Mouse (Mus musculus): ENCODE measurements around the gene Rtkn2. TPM values are rescaled to one million over a fixed set of nuclear protein-coding genes. Genes with fewer than 3 reads are reported as not detected.

The Rtkn2 gene
- total RNA-seq, 4 experiments from 2014 or later, result 6.4 to 6.9 (median 6.5) TPM

- DNase-seq (ENCODE audit: low spot score in 2 of 2), result no peak
These were observed 60.4 kb downstream of the Rtkn2 start for GRCm38 (mm10) chr10:68039641-68040205.

DNA sequence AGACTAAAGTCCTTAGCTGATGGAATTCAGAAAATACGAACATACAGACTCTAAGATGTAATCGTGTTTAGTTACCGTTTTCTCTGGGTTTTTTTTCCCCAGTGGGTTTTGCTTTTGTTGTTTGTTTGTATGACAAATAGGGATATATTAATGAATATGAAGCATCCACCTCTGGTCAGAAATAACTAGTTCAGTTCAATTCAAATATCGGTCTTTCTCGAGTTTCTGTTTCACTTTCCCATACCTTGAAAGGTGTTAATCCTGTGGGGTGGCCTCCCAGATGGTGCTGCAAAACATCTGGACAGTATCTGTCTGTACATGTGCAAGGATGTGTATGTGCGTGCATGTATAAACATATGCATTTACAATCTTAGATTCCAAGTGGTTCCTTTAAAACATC lies 61.0 kb downstream of the Rtkn2 start:
- no peak for DNase-seq (ENCODE audit: low spot score in 2 of 2)

DNA sequence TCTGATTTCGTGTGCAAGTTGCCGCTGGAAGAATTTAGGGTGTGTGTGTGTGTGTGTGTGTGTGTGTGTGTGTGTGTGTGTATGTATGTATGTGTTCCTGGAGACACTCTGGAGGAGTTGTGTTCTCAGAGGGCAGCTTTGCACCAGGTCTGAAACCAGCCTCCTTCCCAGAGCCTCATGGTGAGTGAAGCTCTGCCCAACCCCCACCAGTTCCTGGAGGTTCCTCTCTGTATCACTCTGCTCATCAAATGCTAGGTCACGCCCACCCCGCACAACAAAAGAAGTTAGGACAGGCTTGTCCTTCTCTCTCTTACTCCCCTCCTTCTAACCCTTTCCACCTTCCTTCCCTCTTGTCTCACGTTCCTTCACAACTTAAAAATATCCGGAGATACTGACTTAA lies 64.6 kb downstream of the Rtkn2 start:
- no peak for DNase-seq (ENCODE audit: low spot score in 2 of 2)

DNA sequence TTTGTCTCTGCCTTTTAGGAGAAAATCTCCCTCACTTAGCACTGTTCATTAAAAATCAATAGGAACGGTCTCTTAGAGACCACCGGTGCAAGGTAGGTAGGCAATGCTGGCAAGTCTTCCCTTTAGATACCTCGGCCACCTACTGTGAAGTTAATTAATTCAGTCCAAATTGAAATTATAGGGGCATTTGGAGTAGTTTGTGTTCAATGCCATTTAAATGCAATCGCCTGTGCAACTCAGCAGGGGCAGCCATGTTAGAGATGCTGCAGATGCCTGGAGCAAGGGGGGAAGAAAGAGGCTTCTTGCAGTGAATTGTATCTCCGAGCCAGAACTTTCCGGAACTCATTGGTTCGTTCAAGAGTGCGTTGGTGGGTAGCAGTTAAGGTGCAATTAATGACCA lies 65.5 kb downstream of the Rtkn2 start:
- no peak for DNase-seq (ENCODE audit: low spot score in 2 of 2)

DNA sequence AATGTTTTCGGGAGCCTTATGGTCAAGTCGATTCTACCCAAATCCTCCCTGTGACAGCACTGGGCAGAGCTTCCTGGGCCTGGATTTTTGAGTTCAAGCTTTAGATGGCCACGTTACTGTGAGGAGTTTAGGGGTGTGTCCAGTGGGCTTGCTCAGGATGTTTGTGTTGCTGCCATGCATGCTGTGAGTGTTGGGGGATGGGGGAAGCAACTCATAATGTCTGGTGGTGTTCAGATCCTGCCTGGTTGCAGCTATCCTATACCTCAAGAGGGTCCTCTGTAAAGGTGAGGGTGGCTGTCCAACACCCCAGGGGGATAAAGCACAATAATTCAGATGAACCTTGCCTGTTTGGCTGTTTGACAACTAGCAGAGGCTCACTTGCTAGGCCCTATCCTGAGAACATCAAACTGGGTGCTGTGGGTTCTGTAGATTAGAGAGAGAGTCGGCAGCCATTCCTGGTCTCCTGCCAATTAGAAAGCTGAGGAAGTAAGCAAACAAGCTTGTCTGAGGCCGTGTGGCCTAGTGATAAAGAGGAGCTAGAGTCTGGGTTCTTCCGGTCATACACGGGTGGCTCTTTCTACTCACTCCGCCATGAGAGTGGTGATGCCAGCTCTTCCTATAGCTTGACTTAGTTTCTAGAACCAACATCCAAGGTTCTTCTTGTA lies 69.4 kb downstream of the Rtkn2 start:
- DNase-seq (ENCODE audit: low spot score in 2 of 2), result no peak

GRCm38 (mm10) chr10:68050882-68051281 lies 71.5 kb downstream of the Rtkn2 start:
- no peak for DNase-seq (ENCODE audit: low spot score in 2 of 2)

GRCm38 (mm10) chr10:68051316-68051933 lies 72.1 kb downstream of the Rtkn2 start:
- no peak for DNase-seq (ENCODE audit: low spot score in 2 of 2)

GRCm38 (mm10) chr10:68052307-68052706 lies 72.9 kb downstream of the Rtkn2 start:
- DNase-seq (ENCODE audit: low spot score in 2 of 2), result no peak

DNA sequence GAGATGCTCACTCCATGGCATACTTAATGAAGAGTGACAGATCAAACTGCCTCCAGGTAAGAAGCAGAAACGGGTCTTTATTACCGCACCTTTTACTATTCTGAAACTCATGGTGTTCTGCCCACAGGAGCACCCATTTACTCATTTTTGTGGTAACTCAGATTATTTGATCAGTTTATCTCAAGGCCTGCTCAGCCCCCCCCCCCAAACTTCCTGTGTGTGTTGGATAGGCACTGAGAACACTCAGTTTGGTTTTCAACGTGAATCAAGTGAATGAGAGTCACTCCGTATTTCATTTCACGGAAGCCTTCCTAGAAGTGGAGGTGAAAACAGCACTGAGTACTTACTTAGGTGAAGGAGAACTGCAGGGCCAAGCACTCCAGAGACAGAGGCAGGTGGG lies 74.8 kb downstream of the Rtkn2 start:
- no peak for DNase-seq (ENCODE audit: low spot score in 2 of 2)

GRCm38 (mm10) chr10:68054706-68055105 lies 75.3 kb downstream of the Rtkn2 start:
- DNase-seq (ENCODE audit: low spot score in 2 of 2), result no peak

DNA sequence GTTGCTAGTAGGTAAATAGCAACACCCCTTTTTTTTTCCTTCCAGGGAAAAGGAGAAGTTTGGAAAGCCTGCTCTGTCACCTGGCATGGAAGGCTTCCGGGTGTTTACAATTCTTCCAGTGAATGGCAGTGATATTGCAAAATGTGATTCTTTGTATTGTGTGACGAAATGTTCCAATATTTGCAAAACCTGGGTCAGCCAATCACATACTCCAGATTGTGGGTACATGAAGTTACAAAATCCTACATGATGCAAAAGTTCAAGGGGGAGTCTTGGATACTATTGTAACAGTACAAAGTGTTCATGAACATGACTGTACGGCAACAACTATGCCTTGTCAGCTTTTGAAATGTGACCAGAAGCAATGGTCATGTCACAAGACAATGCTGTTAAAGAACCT lies 78.5 kb downstream of the Rtkn2 start:
- DNase-seq (ENCODE audit: low spot score in 2 of 2), result no peak

- DNase-seq (ENCODE audit: low spot score in 2 of 2), result no peak
These were observed 79.0 kb downstream of the Rtkn2 start for GRCm38 (mm10) chr10:68058378-68058777.

- no peak for DNase-seq (ENCODE audit: low spot score in 2 of 2)
These were observed 81.3 kb downstream of the Rtkn2 start for GRCm38 (mm10) chr10:68060590-68061248.

- no peak for DNase-seq (ENCODE audit: low spot score in 2 of 2)
These were observed 81.9 kb downstream of the Rtkn2 start for GRCm38 (mm10) chr10:68061249-68061615.

GRCm38 (mm10) chr10:68063806-68064545 lies 84.6 kb downstream of the Rtkn2 start:
- no peak for DNase-seq (ENCODE audit: low spot score in 2 of 2)

GRCm38 (mm10) chr10:68064571-68064970 lies 85.2 kb downstream of the Rtkn2 start:
- DNase-seq (ENCODE audit: low spot score in 2 of 2), result no peak

DNA sequence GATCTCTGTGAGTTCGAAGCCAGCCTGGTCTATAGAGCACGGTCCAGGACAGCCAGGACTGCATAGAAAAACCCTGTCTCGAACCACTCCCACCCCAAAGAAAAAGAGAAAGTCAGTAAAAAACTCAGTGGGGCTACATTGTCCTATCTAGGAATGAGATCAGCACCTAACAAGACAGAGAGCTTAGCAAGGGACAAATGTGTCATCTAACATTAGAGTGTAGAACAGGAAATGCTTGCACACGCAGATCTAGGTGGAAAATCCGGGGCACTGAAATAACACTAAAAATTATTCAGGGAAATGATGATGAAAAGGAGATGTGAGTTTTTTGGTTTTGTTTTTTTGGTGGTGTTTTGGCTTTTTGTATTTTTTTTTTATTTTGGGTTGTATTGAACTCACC lies 86.8 kb downstream of the Rtkn2 start:
- DNase-seq (ENCODE audit: low spot score in 2 of 2), result no peak

DNA sequence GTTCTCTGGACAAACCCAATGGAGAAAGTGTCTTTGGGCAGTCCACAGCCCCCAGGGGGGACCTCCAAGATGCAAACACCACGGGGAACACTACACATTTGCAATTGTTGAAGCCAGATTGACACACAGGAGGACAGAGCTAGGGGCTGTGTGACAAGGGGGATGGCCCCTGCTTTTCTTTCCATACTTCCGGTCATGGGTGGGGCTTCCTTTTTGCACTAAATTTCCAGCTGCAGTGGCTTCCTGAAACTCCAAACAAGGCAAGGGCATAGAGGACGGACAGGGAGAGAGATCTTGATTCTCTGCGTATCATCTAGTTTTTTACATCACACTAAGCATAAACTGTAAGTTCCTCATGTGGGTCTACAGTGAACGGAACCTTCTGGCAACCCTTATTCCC lies 88.6 kb downstream of the Rtkn2 start:
- DNase-seq (ENCODE audit: low spot score in 2 of 2), result no peak

DNA sequence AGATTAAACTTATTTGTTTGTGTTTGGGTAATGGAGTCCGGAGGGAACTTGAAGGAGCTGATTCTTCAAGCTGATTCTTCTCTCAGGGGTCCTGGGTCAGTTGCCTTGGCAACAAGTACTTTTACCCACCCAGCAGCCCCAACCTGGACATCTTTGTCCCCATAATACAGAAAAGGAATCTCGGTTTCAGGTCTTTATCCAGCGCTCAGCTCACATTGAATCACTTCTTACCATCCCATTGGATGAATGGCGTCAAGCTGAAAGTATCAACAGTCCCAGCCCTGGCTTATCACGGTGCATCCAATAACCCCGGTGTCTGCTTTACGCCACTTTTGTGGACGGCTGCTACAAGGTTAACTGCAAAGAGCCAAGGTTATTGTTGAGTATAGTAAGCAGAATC lies 89.1 kb downstream of the Rtkn2 start:
- no peak for DNase-seq (ENCODE audit: low spot score in 2 of 2)

- DNase-seq (ENCODE audit: low spot score in 2 of 2), result no peak
These were observed 91.7 kb downstream of the Rtkn2 start for GRCm38 (mm10) chr10:68071041-68071440.

GRCm38 (mm10) chr10:68072626-68073025 lies 93.3 kb downstream of the Rtkn2 start:
- no peak for DNase-seq (ENCODE audit: low spot score in 2 of 2)

- DNase-seq (ENCODE audit: low spot score in 2 of 2), result no peak
These were observed 94.9 kb downstream of the Rtkn2 start for GRCm38 (mm10) chr10:68074291-68074690.

Data from left cerebral cortex, adult 8-10 months (tissue).